Mouse (Mus musculus) neural tube, embryonic 14.5 days (tissue): ENCODE measurements around the gene Dip2a. TPM values are rescaled to one million over a fixed set of nuclear protein-coding genes. Genes with fewer than 3 reads are reported as not detected.

ENCODE experiments used
- ATAC-seq: fragments of 200-750 bp; cut with Nextera tagmentation; 2 replicates; pipeline ENCODE4 v1.8.0; 2017; ENCODE audit warnings: low read depth, mild to moderate bottlenecking, moderate TSS enrichment, moderate library complexity
- H3K27ac ChIP-seq: fragments of 300-500 bp; sonication (generic); 2 replicates; pipeline ENCODE4 v1.5.1; 2014; ENCODE audit warnings: low read depth, mild to moderate bottlenecking, control low read depth, low read length, moderate library complexity, mixed read lengths
- H3K27me3 ChIP-seq: fragments of 300-500 bp; sonication (generic); 2 replicates; pipeline ENCODE4 v1.6.1; 2014; ENCODE audit warnings: low read length; ENCODE audit not compliant: control insufficient read depth, insufficient read depth
- H3K36me3 ChIP-seq: fragments of 300-500 bp; sonication (generic); 2 replicates; pipeline ENCODE4 v1.6.1; 2014; ENCODE audit warnings: low read length, mixed read lengths; ENCODE audit not compliant: control insufficient read depth, insufficient read depth
- H3K4me1 ChIP-seq: fragments of 300-500 bp; sonication (generic); 2 replicates; pipeline ENCODE4 v1.6.1; 2014; ENCODE audit warnings: low read length; ENCODE audit not compliant: control insufficient read depth, insufficient read depth
- H3K4me2 ChIP-seq: fragments of 300-500 bp; sonication (generic); 2 replicates; pipeline ENCODE4 v1.6.1; 2014; ENCODE audit warnings: mild to moderate bottlenecking, low read depth, low read length, control low read depth
- H3K4me3 ChIP-seq: fragments of 300-500 bp; sonication (generic); 2 replicates; pipeline ENCODE4 v1.5.1; 2014; ENCODE audit warnings: low read depth, low read length, control low read depth, mixed read lengths
- H3K9ac ChIP-seq: fragments of 300-500 bp; sonication (generic); replicated peaks from 2 replicates; pipeline ENCODE4 v1.6.1; 2014; ENCODE audit warnings: low read depth, mild to moderate bottlenecking, control low read depth, low read length, mixed read lengths
- H3K9me3 ChIP-seq: fragments of 300-500 bp; sonication (generic); 2 replicates; pipeline ENCODE4 v1.6.1; 2016; ENCODE audit warnings: low read length; ENCODE audit not compliant: control insufficient read depth
- WGBS: fragments of 180-500 bp; shearing (Covaris S2); extraction: QIAGEN DNeasy Blood & Tissue Kit; methylation state at CpG from one replicate; pipeline ENCODE4 v1.1.7; 2014; 5-methylcytosine and 5-hydroxymethylcytosine counted together
- polyA plus RNA-seq: library from polyadenylated mRNA; unstranded; fragments of >200 nt; fragmentation: Nextera tagmentation; extraction: Ambion mirVana; gene quantifications from 2 replicates; pipeline ENCODE4 v1.2.1, GENCODE M21; 2014

Dip2a gene
- polyA plus RNA-seq, 1 experiment from 2014 or later = 17.9 TPM

DNA sequence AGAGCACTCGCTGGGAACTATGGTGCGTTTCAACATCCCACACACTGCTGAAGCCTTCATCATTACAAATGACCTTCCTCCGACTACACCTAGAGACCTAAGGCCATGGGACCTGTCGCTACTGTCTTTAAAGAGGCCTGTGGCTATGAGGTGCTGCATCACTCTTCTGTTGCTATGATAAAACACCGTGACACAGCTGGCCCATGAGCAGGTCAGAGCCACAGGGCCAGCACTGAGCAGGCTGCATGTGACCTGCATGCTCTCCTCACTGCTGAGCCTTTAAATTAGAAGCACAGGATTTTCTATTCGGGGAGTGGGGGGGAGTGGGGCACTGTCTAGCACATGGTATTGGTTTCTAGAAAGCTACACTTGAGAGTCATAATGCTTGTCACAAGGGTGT is 133.0 kb downstream of the Dip2a start:
- H3K9ac ChIP-seq = no peak overlapping the region
- H3K4me1 ChIP-seq = no peaks in the 10 kb centered on the region
- ATAC-seq = no peak
- WGBS = 94% methylated on average over 6 of the region's 6 CpGs
- H3K36me3 ChIP-seq = peaks cover 59% of the 10 kb centered on the region
- H3K4me3 ChIP-seq = no peak overlapping the region
- no peak overlapping the region for H3K27ac ChIP-seq
- H3K9me3 ChIP-seq = peaks cover 10% of the 10 kb centered on the region; the same call in 1 of the 2 replicates
- H3K4me2 ChIP-seq = no peak overlapping the region
- H3K27me3 ChIP-seq = no peaks in the 10 kb centered on the region

DNA sequence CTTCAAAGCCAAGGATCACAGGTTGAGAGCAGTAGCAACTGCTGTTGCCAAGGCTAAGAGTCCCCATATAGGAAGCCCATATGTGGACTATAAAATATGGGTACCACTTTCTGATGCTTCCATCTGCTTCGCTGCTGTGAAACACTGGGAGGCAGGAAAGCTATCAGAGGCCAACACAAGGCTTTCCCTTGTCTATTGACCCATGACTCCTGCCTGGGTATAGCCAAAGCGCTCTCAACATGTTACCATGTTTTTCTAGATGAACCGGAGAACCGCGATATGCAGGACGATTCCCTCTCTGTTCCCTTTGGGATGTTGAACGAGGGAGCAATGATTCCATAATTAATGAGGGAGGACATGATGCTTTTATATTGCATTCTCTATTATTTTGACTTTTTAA is 134.3 kb downstream of the Dip2a start:
- Histone ChIP-seq H3K9me3 (peaks cover 10% of the 10 kb centered on the region; the same call in 1 of the 2 replicates), H3K4me3 (no peak overlapping the region), H3K36me3 (peaks cover 49% of the 10 kb centered on the region), H3K27ac (no peak overlapping the region), H3K4me1 (no peaks in the 10 kb centered on the region), H3K9ac (no peak overlapping the region), H3K4me2 (no peak overlapping the region), H3K27me3 (no peaks in the 10 kb centered on the region)
- 94% methylated on average over 7 of the region's 7 CpGs for WGBS
- no peak for ATAC-seq

Other genes with a start within 250 kb of the Dip2a start
- gene Slc5a4b, start 234.3 kb downstream of the Dip2a start, polyA plus RNA-seq = 0.08 TPM in 1 of 2 replicates, not detected in the other
- 0.09 TPM in 1 of 2 replicates, not detected in the other for gene Slc5a4a, start 197.8 kb downstream of the Dip2a start, polyA plus RNA-seq
- gene Prmt2, start 107.4 kb downstream of the Dip2a start, polyA plus RNA-seq = 279 and 325 TPM in 2 replicates
- gene S100b, start 91.4 kb downstream of the Dip2a start, polyA plus RNA-seq = 2.1 and 5.7 TPM in 2 replicates
- gene AC141477.1, start 95.2 kb upstream of the Dip2a start, polyA plus RNA-seq = not detected in 2 replicates
- 6.9 and 8.2 TPM in 2 replicates for gene Pcnt, start 97.5 kb upstream of the Dip2a start, polyA plus RNA-seq
- gene 2610028H24Rik, start 103.8 kb upstream of the Dip2a start, polyA plus RNA-seq = not detected in 2 replicates
- 67.8 and 75.8 TPM in 2 replicates for gene Mcm3ap, start 123.6 kb upstream of the Dip2a start, polyA plus RNA-seq
- gene Ybey, start 123.8 kb upstream of the Dip2a start, polyA plus RNA-seq = 5.1 and 5.2 TPM in 2 replicates
- 34.1 and 39.3 TPM in 2 replicates for gene Lss, start 186.3 kb upstream of the Dip2a start, polyA plus RNA-seq
- 0.15 TPM in 1 of 2 replicates, not detected in the other for gene Spatc1l, start 217.0 kb upstream of the Dip2a start, polyA plus RNA-seq
- not detected in 2 replicates for gene Ftcd, start 230.4 kb upstream of the Dip2a start, polyA plus RNA-seq